Mouse (Mus musculus) embryonic facial prominence, embryonic 10.5 days (tissue): Measurements from ENCODE around the gene Ptp4a2. TPM values are rescaled to one million over a fixed set of nuclear protein-coding genes. Genes with fewer than 3 reads are reported as not detected.
A peak's percentile ranks its signal among the peaks of the same experiment; 100 is the strongest.
"Not testable (repeated sequence)": the region's sequence is repeated elsewhere in the genome, so short reads cannot be mapped to it uniquely, and the experiment has no call there.

Source experiments
- DNase-seq: peaks from one replicate; pipeline ENCODE4 v3.0.0-alpha.2; 2017; ENCODE audit warnings: low spot score
- H3K27ac ChIP-seq: fragments of 300-500 bp; sonication (generic); replicated peaks from 2 replicates; pipeline ENCODE4 v1.5.1; 2016; ENCODE audit warnings: mild to moderate bottlenecking
- H3K27me3 ChIP-seq: fragments of 300-500 bp; sonication (generic); replicated peaks from 2 replicates; pipeline ENCODE4 v1.6.1; 2016; ENCODE audit warnings: low read depth, mild to moderate bottlenecking; ENCODE audit not compliant: poor library complexity, severe bottlenecking
- H3K36me3 ChIP-seq: fragments of 300-500 bp; sonication (generic); replicated peaks from 2 replicates; pipeline ENCODE4 v1.6.1; 2016; ENCODE audit warnings: mild to moderate bottlenecking, moderate library complexity
- H3K4me1 ChIP-seq: fragments of 300-500 bp; sonication (generic); 2 replicates; pipeline ENCODE4 v1.6.1; 2016
- H3K4me3 ChIP-seq: fragments of 300-500 bp; sonication (generic); 2 replicates; pipeline ENCODE4 v1.5.1; 2016; ENCODE audit warnings: mild to moderate bottlenecking, moderate library complexity
- H3K9me3 ChIP-seq: fragments of 300-500 bp; sonication (generic); 2 replicates; pipeline ENCODE4 v1.6.1; 2016; ENCODE audit warnings: mild to moderate bottlenecking
- WGBS: fragments of 180-500 bp; shearing (Covaris S2); methylation state at CpG from one replicate; pipeline ENCODE4 v1.1.7; 2016; 5-methylcytosine and 5-hydroxymethylcytosine counted together
- polyA plus RNA-seq: library from polyadenylated mRNA; unstranded; fragments of >200 nt; fragmentation: Nextera tagmentation; extraction: Ambion mirVana; gene quantifications from 2 replicates; pipeline ENCODE4 v1.2.1, GENCODE M21; 2016

Ptp4a2 gene
- polyA plus RNA-seq, 1 experiment from 2014 or later, result 296 TPM

- Histone ChIP-seq H3K4me1 (no peaks in the 10 kb centered on the region), H3K9me3 (no peaks in the 10 kb centered on the region), H3K4me3 (no peak overlapping the region), H3K36me3 (0 out of 2 replicates have a peak, but pooled peaks cover 2% of the 10 kb centered on the region), H3K27me3 (no peaks in the 10 kb centered on the region), H3K27ac (no peak overlapping the region)
- no peak for DNase-seq
- WGBS, result 86% methylated on average over 8 of the region's 8 CpGs
These were observed 50.4 kb downstream of the Ptp4a2 start for GRCm38 (mm10) chr4:129861400-129861799.

- 95% methylated on average over 3 of the region's 3 CpGs for WGBS
These were observed 51.3 kb downstream of the Ptp4a2 start for GRCm38 (mm10) chr4:129862357-129862756.

GRCm38 (mm10) chr4:129866171-129866570 lies 55.2 kb downstream of the Ptp4a2 start:
- not testable (repeated sequence) for DNase-seq, H3K9me3 ChIP-seq, H3K4me3 ChIP-seq

More at GRCm38 (mm10) chr4:129862357-129862756, 51.3 kb downstream of the Ptp4a2 start:
- Histone ChIP-seq H3K4me3 (no peak overlapping the region), H3K27me3 (no peaks in the 10 kb centered on the region), H3K36me3 (0 out of 2 replicates have a peak, but pooled peaks cover 2% of the 10 kb centered on the region), H3K9me3 (no peaks in the 10 kb centered on the region), H3K27ac (no peak overlapping the region), H3K4me1 (no peaks in the 10 kb centered on the region)
- DNase-seq, result no peak

GRCm38 (mm10) chr4:129868211-129868610 lies 57.2 kb downstream of the Ptp4a2 start:
- no peaks in the 10 kb centered on the region for H3K27me3 ChIP-seq
- no peaks in the 10 kb centered on the region for H3K36me3 ChIP-seq
- H3K9me3 ChIP-seq, result no peaks in the 10 kb centered on the region
- H3K4me3 ChIP-seq, result no peak overlapping the region
- DNase-seq, result peak; percentile 28
- WGBS, result 48% methylated on average over 6 of the region's 6 CpGs
- no peak overlapping the region for H3K27ac ChIP-seq
- H3K4me1 ChIP-seq, result peaks cover 14% of the 10 kb centered on the region

More at GRCm38 (mm10) chr4:129866171-129866570, 55.2 kb downstream of the Ptp4a2 start:
- not testable (repeated sequence) for H3K27me3 ChIP-seq, H3K36me3 ChIP-seq, H3K27ac ChIP-seq
- WGBS, result 95% methylated on average over 5 of the region's 5 CpGs
- peaks cover 14% of the 10 kb centered on the region for H3K4me1 ChIP-seq

- H3K4me3 ChIP-seq, result no peak overlapping the region
- no peaks in the 10 kb centered on the region for H3K9me3 ChIP-seq
- DNase-seq, result no peak
- no peaks in the 10 kb centered on the region for H3K27me3 ChIP-seq
- no peak overlapping the region for H3K27ac ChIP-seq
- 83% methylated on average over 6 of the region's 6 CpGs for WGBS
- H3K4me1 ChIP-seq, result peaks cover 14% of the 10 kb centered on the region
- H3K36me3 ChIP-seq, result no peaks in the 10 kb centered on the region
These were observed 59.5 kb downstream of the Ptp4a2 start for GRCm38 (mm10) chr4:129870483-129870882.

GRCm38 (mm10) chr4:129872376-129872922 lies 61.4 kb downstream of the Ptp4a2 start:
- H3K27me3 ChIP-seq, result no peaks in the 10 kb centered on the region
- peaks cover 33% of the 10 kb centered on the region for H3K4me1 ChIP-seq
- no peaks in the 10 kb centered on the region for H3K36me3 ChIP-seq
- no peak for DNase-seq
- H3K9me3 ChIP-seq, result no peaks in the 10 kb centered on the region
- H3K4me3 ChIP-seq, result no peak overlapping the region
- H3K27ac ChIP-seq, result no peak overlapping the region
- WGBS, result 90% methylated on average over 9 of the region's 9 CpGs

GRCm38 (mm10) chr4:129874805-129875204 lies 63.8 kb downstream of the Ptp4a2 start:
- Histone ChIP-seq H3K9me3 (no peaks in the 10 kb centered on the region), H3K36me3 (no peaks in the 10 kb centered on the region), H3K27me3 (no peaks in the 10 kb centered on the region), H3K4me1 (peaks cover 43% of the 10 kb centered on the region), H3K4me3 (no peak overlapping the region), H3K27ac (no peak overlapping the region)
- DNase-seq, result no peak
- WGBS, result 89% methylated on average over 10 of the region's 10 CpGs

GRCm38 (mm10) chr4:129875406-129875805 lies 64.4 kb downstream of the Ptp4a2 start:
- Histone ChIP-seq H3K36me3 (no peaks in the 10 kb centered on the region), H3K27ac (no peak overlapping the region), H3K4me1 (peaks cover 43% of the 10 kb centered on the region), H3K9me3 (no peaks in the 10 kb centered on the region), H3K27me3 (no peaks in the 10 kb centered on the region), H3K4me3 (no peak overlapping the region)
- no peak for DNase-seq
- 90% methylated on average over 11 of the region's 11 CpGs for WGBS

- no peaks in the 10 kb centered on the region for H3K9me3 ChIP-seq
- peak overlapping the region; percentile 51 for H3K4me3 ChIP-seq
- 12% methylated on average over 21 of the region's 21 CpGs for WGBS
These were observed 66.1 kb downstream of the Ptp4a2 start for GRCm38 (mm10) chr4:129876831-129877764.

GRCm38 (mm10) chr4:129877967-129878655 lies 67.1 kb downstream of the Ptp4a2 start:
- Histone ChIP-seq H3K27me3 (no peaks in the 10 kb centered on the region), H3K4me3 (peak overlapping the region; percentile 51), H3K4me1 (peaks cover 66% of the 10 kb centered on the region), H3K27ac (peak overlapping the region; percentile 90), H3K9me3 (no peaks in the 10 kb centered on the region), H3K36me3 (no peaks in the 10 kb centered on the region)
- DNase-seq, result no peak
- 65% methylated on average over 11 of the region's 11 CpGs for WGBS

More at GRCm38 (mm10) chr4:129876831-129877764, 66.1 kb downstream of the Ptp4a2 start:
- peak overlapping the region; percentile 90 for H3K27ac ChIP-seq
- peak; percentile 83 for DNase-seq
- H3K4me1 ChIP-seq, result peaks cover 56% of the 10 kb centered on the region
- H3K36me3 ChIP-seq, result no peaks in the 10 kb centered on the region
- H3K27me3 ChIP-seq, result no peaks in the 10 kb centered on the region

- Histone ChIP-seq H3K9me3 (no peaks in the 10 kb centered on the region), H3K36me3 (no peaks in the 10 kb centered on the region), H3K4me3 (no peak overlapping the region), H3K27ac (peak overlapping the region; percentile 90), H3K4me1 (peaks cover 71% of the 10 kb centered on the region), H3K27me3 (no peaks in the 10 kb centered on the region)
- peak; percentile 51 for DNase-seq
- 54% methylated on average over 8 of the region's 8 CpGs for WGBS
These were observed 67.7 kb downstream of the Ptp4a2 start for GRCm38 (mm10) chr4:129878656-129879145.

- no peaks in the 10 kb centered on the region for H3K27me3 ChIP-seq
- 78% methylated on average over 4 of the region's 4 CpGs for WGBS
- H3K9me3 ChIP-seq, result no peaks in the 10 kb centered on the region
- H3K27ac ChIP-seq, result peak overlapping the region; percentile 90
- no peaks in the 10 kb centered on the region for H3K36me3 ChIP-seq
- no peak for DNase-seq
- H3K4me3 ChIP-seq, result no peak overlapping the region
- H3K4me1 ChIP-seq, result peaks cover 76% of the 10 kb centered on the region
These were observed 68.3 kb downstream of the Ptp4a2 start for GRCm38 (mm10) chr4:129879206-129879780.
